Mouse (Mus musculus) myocyte (in vitro differentiated cells): ENCODE data around the gene Tmem127.

Experiments used
- CEBPB ChIP-seq: IDR thresholded peaks from 2 replicates; pipeline ENCODE4 v1.6.1; 2011; ENCODE audit warnings: mild to moderate bottlenecking, moderate library complexity; ENCODE audit not compliant: poor library complexity, insufficient read depth, severe bottlenecking
- MAX ChIP-seq: IDR thresholded peaks from one replicate; pipeline ENCODE4 v1.6.1; 2011; ENCODE audit warnings: low read depth, mild to moderate bottlenecking, control low read depth
- POLR2A ChIP-seq: IDR thresholded peaks from one replicate; pipeline ENCODE4 v1.6.1; 2011; ENCODE audit warnings: low read depth, mild to moderate bottlenecking, control low read depth, moderate library complexity; ENCODE audit not compliant: insufficient read length
- SRF ChIP-seq: IDR thresholded peaks from one replicate; pipeline ENCODE4 v1.6.1; 2011; ENCODE audit warnings: low read depth; ENCODE audit not compliant: control insufficient read depth, insufficient read length
- TCF12 ChIP-seq: IDR thresholded peaks from one replicate; pipeline ENCODE4 v1.6.1; 2011; ENCODE audit warnings: mild to moderate bottlenecking, control low read depth; ENCODE audit not compliant: poor library complexity, insufficient read depth, severe bottlenecking

- TF ChIP-seq POLR2A, result no peak
- no peak for TF ChIP-seq MAX
- no peak for TF ChIP-seq CEBPB
- TF ChIP-seq TCF12, result no peak
- TF ChIP-seq SRF, result no peak
Observed at GRCm38 (mm10) chr2:127267854-127268253, 20.1 kb downstream of the Tmem127 start.
